Mouse (Mus musculus) heart, embryonic 16.5 days (tissue): ENCODE measurements around the gene Ifi209. TPM values are rescaled to one million over a fixed set of nuclear protein-coding genes. Genes with fewer than 3 reads are reported as not detected.
"Not testable (repeated sequence)": the region's sequence is repeated elsewhere in the genome, so short reads cannot be mapped to it uniquely, and the experiment has no call there.

ENCODE experiments used
- ATAC-seq: fragments of 200-750 bp; cut with Nextera tagmentation; replicated peaks from 2 replicates; pipeline ENCODE4 v1.8.0; 2017; ENCODE audit warnings: moderate number of reproducible peaks; ENCODE audit not compliant: insufficient read depth, low FRiP score; ENCODE audit errors: extremely low read depth
- H3K27ac ChIP-seq: fragments of 300-500 bp; sonication (generic); 2 replicates; pipeline ENCODE4 v1.5.1; 2014; ENCODE audit warnings: mild to moderate bottlenecking, low read length, control low read depth, moderate library complexity
- H3K27me3 ChIP-seq: fragments of 300-500 bp; sonication (generic); 2 replicates; pipeline ENCODE4 v1.6.1; 2014; ENCODE audit warnings: low read length, mixed read lengths; ENCODE audit not compliant: control insufficient read depth, insufficient read depth
- H3K36me3 ChIP-seq: fragments of 300-500 bp; sonication (generic); 2 replicates; pipeline ENCODE4 v1.6.1; 2014; ENCODE audit not compliant: control insufficient read depth, insufficient read depth
- H3K4me1 ChIP-seq: fragments of 300-500 bp; sonication (generic); 2 replicates; pipeline ENCODE4 v1.6.1; 2014; ENCODE audit warnings: low read length, mixed read lengths; ENCODE audit not compliant: control insufficient read depth, insufficient read depth
- H3K4me2 ChIP-seq: fragments of 300-500 bp; sonication (generic); 2 replicates; pipeline ENCODE4 v1.6.1; 2014; ENCODE audit warnings: low read depth, mild to moderate bottlenecking, control low read depth, low read length
- H3K4me3 ChIP-seq: fragments of 300-500 bp; sonication (generic); 2 replicates; pipeline ENCODE4 v1.5.1; 2014; ENCODE audit warnings: mild to moderate bottlenecking, control low read depth, low read length
- H3K9ac ChIP-seq: fragments of 300-500 bp; sonication (generic); 2 replicates; pipeline ENCODE4 v1.6.1; 2014; ENCODE audit warnings: low read length, control low read depth
- H3K9me3 ChIP-seq: fragments of 300-500 bp; sonication (generic); replicated peaks from 2 replicates; pipeline ENCODE4 v1.6.1; 2016; ENCODE audit warnings: low read length; ENCODE audit not compliant: control insufficient read depth
- WGBS: fragments of 180-500 bp; shearing (Covaris S2); extraction: QIAGEN DNeasy Blood & Tissue Kit; methylation state at CpG from one replicate; pipeline ENCODE4 v1.1.7; 2014; 5-methylcytosine and 5-hydroxymethylcytosine counted together
- microRNA-seq: library from miRNA; unstranded; fragments of <30 nt; microRNA quantifications from one replicate; pipeline ENCODE4, GENCODE M21; 2017
- polyA plus RNA-seq: library from polyadenylated mRNA; unstranded; fragments of >200 nt; fragmentation: Nextera tagmentation; extraction: Ambion mirVana; gene quantifications from 2 replicates; pipeline ENCODE4 v1.2.1, GENCODE M21; 2015

The Ifi209 gene
- polyA plus RNA-seq, 1 experiment from 2014 or later = 0.74 TPM

DNA sequence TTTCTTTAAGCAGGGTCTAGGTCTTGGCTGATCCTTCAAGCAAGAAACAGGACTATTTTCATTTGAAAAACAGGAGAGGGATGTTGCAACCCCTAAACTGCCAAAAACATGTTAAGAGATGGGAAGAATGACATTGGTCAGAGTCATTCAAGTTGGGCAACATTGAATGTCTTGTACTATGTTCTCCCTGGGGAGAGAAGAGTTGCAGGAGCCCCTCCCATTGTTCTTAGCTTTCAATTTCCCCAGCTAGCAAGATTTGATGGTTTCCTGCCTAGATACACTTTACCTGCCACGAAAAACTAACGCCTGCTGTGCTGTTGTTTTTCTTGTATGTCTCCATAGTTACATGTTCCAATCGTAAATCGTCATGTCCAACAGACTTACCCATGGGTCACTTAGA is 27.3 kb downstream of the Ifi209 start:
- Histone ChIP-seq H3K27ac (no peak overlapping the region), H3K4me3 (no peak overlapping the region), H3K9me3 (no peaks in the 10 kb centered on the region), H3K4me1 (no peaks in the 10 kb centered on the region), H3K27me3 (no peaks in the 10 kb centered on the region), H3K4me2 (no peak overlapping the region), H3K36me3 (no peaks in the 10 kb centered on the region), H3K9ac (no peak overlapping the region)
- ATAC-seq = no peak
- WGBS = 65% methylated on average over 4 of the region's 4 CpGs

DNA sequence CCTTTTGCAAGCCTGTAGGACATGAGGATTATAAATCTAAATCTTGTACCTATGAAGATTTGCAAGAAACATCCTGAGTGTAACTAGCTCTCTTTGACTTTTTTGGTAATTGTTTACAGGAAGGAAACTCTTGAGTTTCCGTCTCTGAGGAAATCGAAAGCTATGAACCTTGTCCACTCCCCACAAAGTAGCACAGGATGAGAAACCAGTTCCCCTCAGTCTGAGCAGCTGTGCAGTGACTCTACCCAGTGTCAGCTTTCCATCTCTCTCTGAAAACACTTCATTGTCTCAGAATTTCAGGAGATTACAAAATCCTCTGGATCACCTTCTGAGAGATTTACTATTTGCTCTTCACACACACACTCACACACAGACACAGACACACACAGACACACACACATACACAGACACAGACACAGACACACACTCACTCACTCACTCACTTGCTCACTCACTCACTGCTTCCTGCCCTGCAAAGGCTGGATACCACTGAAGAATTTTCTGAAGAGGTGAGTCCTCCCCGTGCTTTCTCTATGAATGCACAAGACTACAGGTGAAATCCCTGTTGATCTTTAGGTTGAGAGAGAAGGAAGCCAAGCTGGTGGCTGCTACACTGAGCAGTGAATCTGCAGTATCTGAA is 42.9 kb downstream of the Ifi209 start, which contains the start of gene Ifi208:
Gene Ifi208 (plus strand): TSS at position 218 of the 640 bp plus-strand sequence.
- H3K9ac ChIP-seq, ATAC-seq, H3K36me3 ChIP-seq, H3K4me1 ChIP-seq, H3K27ac ChIP-seq, H3K9me3 ChIP-seq, H3K4me3 ChIP-seq, H3K4me2 ChIP-seq, H3K27me3 ChIP-seq: not testable (repeated sequence)
- WGBS = 43% methylated on average over 3 of the region's 3 CpGs

DNA sequence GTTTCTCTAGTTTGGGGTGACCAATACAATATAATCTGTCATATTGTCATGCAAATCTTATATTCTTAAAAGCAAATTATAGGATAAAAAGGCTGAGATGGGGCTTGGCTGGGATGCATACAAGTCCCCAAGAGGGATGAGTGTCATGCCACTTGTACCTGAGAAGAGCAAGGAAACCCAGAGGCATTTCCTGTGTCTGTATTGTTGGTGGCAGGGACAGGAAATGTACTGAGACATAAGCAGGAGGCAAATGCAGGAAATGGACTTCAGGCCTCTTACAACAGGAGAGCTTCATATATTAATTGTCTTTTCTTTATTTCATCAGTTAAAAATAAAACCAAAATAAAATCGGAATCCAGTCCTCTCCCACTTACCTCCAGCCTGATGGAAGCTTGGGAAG is 47.9 kb downstream of the Ifi209 start:
- ATAC-seq = not testable (repeated sequence)
- WGBS = 64% methylated on average over 1 of the region's 1 CpGs

DNA sequence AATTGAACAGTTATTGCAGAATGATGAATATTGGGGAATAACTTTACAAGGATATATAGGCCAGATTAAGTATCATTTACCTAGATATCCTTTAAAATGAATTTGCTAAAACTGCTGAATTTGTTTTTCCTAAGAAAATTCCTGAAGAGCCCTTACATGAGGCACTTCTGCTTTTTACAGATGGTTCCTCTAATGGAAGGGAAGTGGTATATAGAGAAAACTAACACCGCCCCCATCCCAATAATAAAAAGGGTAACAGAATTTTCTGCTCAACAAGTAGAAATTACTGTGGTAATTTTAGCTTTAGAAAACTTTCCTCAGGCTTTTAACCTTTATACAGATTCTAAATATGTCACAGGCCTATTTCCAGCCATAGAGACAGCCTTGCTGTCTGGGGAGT is 63.6 kb downstream of the Ifi209 start:
- Histone ChIP-seq H3K9me3 (no peaks in the 10 kb centered on the region), H3K36me3 (no peaks in the 10 kb centered on the region), H3K4me3 (no peak overlapping the region), H3K27me3 (no peaks in the 10 kb centered on the region), H3K27ac (no peak overlapping the region), H3K9ac (no peak overlapping the region), H3K4me1 (no peaks in the 10 kb centered on the region), H3K4me2 (no peak overlapping the region)
- no peak for ATAC-seq
- 91% methylated on average over 1 of the region's 1 CpGs for WGBS

More for the DNA sequence above, 47.9 kb downstream of the Ifi209 start:
- H3K27ac ChIP-seq, H3K9ac ChIP-seq, H3K27me3 ChIP-seq, H3K36me3 ChIP-seq, H3K9me3 ChIP-seq, H3K4me1 ChIP-seq, H3K4me2 ChIP-seq, H3K4me3 ChIP-seq: not testable (repeated sequence)

Small RNAs within 50 kb of the gene (microRNA-seq; reads per million reads assigned to microRNA genes)
- not detected for gene Gm44339

Other genes starting within 250 kb of the Ifi209 start
- 0.17 and 0.46 TPM in 2 replicates for gene Ifi206, start 139.9 kb upstream of the Ifi209 start, polyA plus RNA-seq
- not detected in 2 replicates for gene Ifi214, start 95.0 kb upstream of the Ifi209 start, polyA plus RNA-seq
- gene Ifi213, start 31.6 kb upstream of the Ifi209 start, polyA plus RNA-seq = 0.09 and 0.32 TPM in 2 replicates
- 0.08 TPM in 1 of 2 replicates, not detected in the other for gene Ifi208, start 42.8 kb downstream of the Ifi209 start, polyA plus RNA-seq
- 0.49 and 0.88 TPM in 2 replicates for gene Ifi207, start 110.8 kb downstream of the Ifi209 start, polyA plus RNA-seq
- gene Ifi204, start 136.0 kb downstream of the Ifi209 start, polyA plus RNA-seq = 3.1 and 6.9 TPM in 2 replicates